Mouse (Mus musculus) gastrocnemius, postnatal 25 days (tissue): ENCODE data around the gene Gm13696. TPM values are rescaled to one million over a fixed set of nuclear protein-coding genes. Genes with fewer than 3 reads are reported as not detected.
"Not testable (repeated sequence)": the region's sequence is repeated elsewhere in the genome, so short reads cannot be mapped to it uniquely, and the experiment has no call there.

Experiments used
- DNase-seq: peaks from one replicate; pipeline ENCODE4 v3.0.0; 2022
- long read RNA-seq, 2 experiments: library from polyadenylated mRNA; stranded (forward); transcript quantifications; one replicate each; pipeline ENCODE4 v2.0.0; 2021
- total RNA-seq, 2 experiments: library from RNA; stranded (reverse); gene quantifications; 1 replicate in 1 of 2; 2 replicates in 1 of 2; pipeline ENCODE4 v1.2.3; 2021

Gm13696 gene
- total RNA-seq = under 1 TPM; 0.64 to 0.70 TPM
- long read RNA-seq, experiment 1 = 0 reads
- long read RNA-seq, experiment 2 = 0 reads

GRCm38 (mm10) chr2:83972823-83973222, at the start of gene Gm13696:
TSS of gene Gm13696 (plus strand) at chr2:83973123.
- DNase-seq = not testable (repeated sequence)

GRCm38 (mm10) chr2:83929478-83930088, 43.3 kb upstream of the Gm13696 start:
- DNase-seq = no peak

- DNase-seq = peak; percentile 13
Measured at GRCm38 (mm10) chr2:83940931-83941361, 32.0 kb upstream of the Gm13696 start, which contains the start of gene Zswim2. TSS of gene Zswim2 (minus strand) at chr2:83941228.

GRCm38 (mm10) chr2:83941378-83941777, 31.5 kb upstream of the Gm13696 start:
- no peak for DNase-seq

GRCm38 (mm10) chr2:83941792-83942191, 31.1 kb upstream of the Gm13696 start:
- DNase-seq = no peak

- DNase-seq = not testable (repeated sequence)
Measured at GRCm38 (mm10) chr2:83955393-83955792, 17.5 kb upstream of the Gm13696 start, which contains the start of gene Gm13698. TSS of gene Gm13698 (plus strand) at chr2:83955693.

- not testable (repeated sequence) for DNase-seq
Measured at GRCm38 (mm10) chr2:83961203-83961602, 11.7 kb upstream of the Gm13696 start, which contains the start of gene Gm13693. TSS of gene Gm13693 (plus strand) at chr2:83961503.

- DNase-seq = not testable (repeated sequence)
Measured at GRCm38 (mm10) chr2:83967013-83967412, 5.9 kb upstream of the Gm13696 start, which contains the start of gene Gm13695. TSS of gene Gm13695 (plus strand) at chr2:83967313.

GRCm38 (mm10) chr2:83978633-83979032, 5.7 kb downstream of the Gm13696 start, which contains the start of gene Gm13694:
TSS of gene Gm13694 (plus strand) at chr2:83978933.
- not testable (repeated sequence) for DNase-seq

- not testable (repeated sequence) for DNase-seq
Measured at GRCm38 (mm10) chr2:83984443-83984842, 11.5 kb downstream of the Gm13696 start, which contains the start of gene Gm13697. TSS of gene Gm13697 (plus strand) at chr2:83984743.

- DNase-seq = not testable (repeated sequence)
Measured at GRCm38 (mm10) chr2:83990253-83990652, 17.3 kb downstream of the Gm13696 start, which contains the start of gene Gm13691. TSS of gene Gm13691 (plus strand) at chr2:83990553.

- not testable (repeated sequence) for DNase-seq
Measured at GRCm38 (mm10) chr2:83993639-83994255, 20.8 kb downstream of the Gm13696 start.

GRCm38 (mm10) chr2:83994526-83994925, 21.6 kb downstream of the Gm13696 start:
- DNase-seq = not testable (repeated sequence)

GRCm38 (mm10) chr2:84008913-84009312, 36.0 kb downstream of the Gm13696 start:
- DNase-seq = no peak

- DNase-seq = no peak
Measured at GRCm38 (mm10) chr2:84009818-84010217, 36.9 kb downstream of the Gm13696 start.

- no peak for DNase-seq
Measured at GRCm38 (mm10) chr2:84014572-84014971, 41.6 kb downstream of the Gm13696 start.

GRCm38 (mm10) chr2:84016291-84016690, 43.4 kb downstream of the Gm13696 start:
- not testable (repeated sequence) for DNase-seq

GRCm38 (mm10) chr2:84018330-84018729, 45.4 kb downstream of the Gm13696 start:
- DNase-seq = no peak

GRCm38 (mm10) chr2:84019519-84020305, 46.8 kb downstream of the Gm13696 start:
- DNase-seq = no peak

- DNase-seq = no peak
Measured at GRCm38 (mm10) chr2:84021930-84022329, 49.0 kb downstream of the Gm13696 start.

- DNase-seq = peak; percentile 64
Measured at GRCm38 (mm10) chr2:84022905-84023304, 50.0 kb downstream of the Gm13696 start.

- no peak for DNase-seq
Measured at GRCm38 (mm10) chr2:84023319-84023718, 50.4 kb downstream of the Gm13696 start.
